Mouse (Mus musculus) right cerebral cortex, postnatal 36 days (tissue): ENCODE results near the gene Cdyl.

Experiments
- DNase-seq, 2 experiments: peaks; one replicate each; pipeline ENCODE4 v3.0.0; 2022; ENCODE audit warnings: low spot score in 2 of 2, mixed read lengths in 1 of 2

Cdyl gene

GRCm38 (mm10) chr13:35689560-35689959 is 29.9 kb downstream of the Cdyl start:
- DNase-seq = no peak

- no peak for DNase-seq
Measured at GRCm38 (mm10) chr13:35717658-35718057, 58.0 kb downstream of the Cdyl start.

- no peak for DNase-seq
Measured at GRCm38 (mm10) chr13:35719581-35719980, 59.9 kb downstream of the Cdyl start.

GRCm38 (mm10) chr13:35723073-35723472 is 63.4 kb downstream of the Cdyl start:
- no peak for DNase-seq

GRCm38 (mm10) chr13:35726025-35726424 is 66.4 kb downstream of the Cdyl start:
- DNase-seq = no peak

- no peak for DNase-seq
Measured at GRCm38 (mm10) chr13:35732131-35732530, 72.5 kb downstream of the Cdyl start.

GRCm38 (mm10) chr13:35732891-35733596 is 73.4 kb downstream of the Cdyl start:
- no peak for DNase-seq

GRCm38 (mm10) chr13:35737565-35737964 is 77.9 kb downstream of the Cdyl start:
- DNase-seq = no peak

- no peak for DNase-seq
Measured at GRCm38 (mm10) chr13:35738210-35738609, 78.6 kb downstream of the Cdyl start.

GRCm38 (mm10) chr13:35739473-35739872 is 79.8 kb downstream of the Cdyl start:
- no peak for DNase-seq

GRCm38 (mm10) chr13:35740301-35741039 is 80.8 kb downstream of the Cdyl start:
- no peak for DNase-seq

- DNase-seq = peak; percentile 74 to 82
Measured at GRCm38 (mm10) chr13:35741040-35741619, 81.5 kb downstream of the Cdyl start.

- DNase-seq = peak; percentile 14 to 23
Measured at GRCm38 (mm10) chr13:35741620-35742421, 82.2 kb downstream of the Cdyl start.

GRCm38 (mm10) chr13:35742696-35743095 is 83.1 kb downstream of the Cdyl start:
- DNase-seq = no peak

- no peak for DNase-seq
Measured at GRCm38 (mm10) chr13:35743196-35743595, 83.6 kb downstream of the Cdyl start.

GRCm38 (mm10) chr13:35749194-35749593 is 89.6 kb downstream of the Cdyl start:
- DNase-seq = no peak

- no peak for DNase-seq
Measured at GRCm38 (mm10) chr13:35749680-35750079, 90.0 kb downstream of the Cdyl start.

- DNase-seq = no peak
Measured at GRCm38 (mm10) chr13:35752046-35752445, 92.4 kb downstream of the Cdyl start.

GRCm38 (mm10) chr13:35755002-35755401 is 95.4 kb downstream of the Cdyl start:
- DNase-seq = no peak

GRCm38 (mm10) chr13:35755655-35756283 is 96.1 kb downstream of the Cdyl start:
- no peak for DNase-seq
